Mouse (Mus musculus) C2C12 (cell line): ENCODE measurements around the gene Cab39l.

Experiments used
- CEBPB ChIP-seq: IDR thresholded peaks from one replicate; pipeline ENCODE4 v1.6.1; 2011; ENCODE audit warnings: low read depth, mild to moderate bottlenecking, control low read depth, moderate library complexity
- CTCF ChIP-seq: IDR thresholded peaks from one replicate; pipeline ENCODE4 v1.5.1; 2011; ENCODE audit not compliant: control insufficient read depth, insufficient read depth, insufficient read length
- MAX ChIP-seq: IDR thresholded peaks from one replicate; pipeline ENCODE4 v1.6.1; 2011; ENCODE audit warnings: mild to moderate bottlenecking, control low read depth
- USF1 ChIP-seq: IDR thresholded peaks from one replicate; pipeline ENCODE4 v1.6.1; 2011; ENCODE audit warnings: low read depth, mild to moderate bottlenecking, control low read depth, moderate library complexity

DNA sequence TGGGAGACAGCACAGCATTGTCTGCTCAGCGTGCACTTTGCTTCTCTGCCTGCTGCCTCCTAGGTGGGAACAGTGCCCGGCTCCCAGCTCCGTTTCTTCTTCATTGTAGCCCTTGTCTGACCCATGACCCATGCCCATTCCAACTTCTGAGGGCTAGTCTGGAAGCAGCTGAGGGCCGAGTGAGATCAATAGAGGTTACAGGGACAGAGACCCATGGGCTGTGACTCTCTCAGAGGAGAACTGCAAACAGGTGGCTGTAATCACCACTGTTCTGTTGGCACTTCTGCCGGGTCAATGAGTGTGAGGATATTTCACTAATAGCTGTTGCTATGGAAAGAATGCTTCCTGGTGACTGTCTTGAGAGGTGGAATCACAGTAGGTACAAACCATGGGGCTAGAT, 106.8 kb downstream of the Cab39l start:
- TF ChIP-seq MAX = no peak
- TF ChIP-seq CTCF = no peak
- no peak for TF ChIP-seq USF1
- TF ChIP-seq CEBPB = no peak
